Mouse (Mus musculus) urinary bladder, adult 2 months (tissue): ENCODE results near the gene Brsk1. TPM values are rescaled to one million over a fixed set of nuclear protein-coding genes. Genes with fewer than 3 reads are reported as not detected.

Experiments
- DNase-seq: peaks from one replicate; pipeline ENCODE4 v3.0.0; 2022; ENCODE audit warnings: low spot score
- polyA plus RNA-seq: library from polyadenylated mRNA; depleted of rRNA; stranded (reverse); fragments of >200 nt; gene quantifications from 2 replicates; pipeline ENCODE4 v1.2.3, GENCODE M21; 2012

The Brsk1 gene
- polyA plus RNA-seq, 1 experiment = 10.1 TPM

DNA sequence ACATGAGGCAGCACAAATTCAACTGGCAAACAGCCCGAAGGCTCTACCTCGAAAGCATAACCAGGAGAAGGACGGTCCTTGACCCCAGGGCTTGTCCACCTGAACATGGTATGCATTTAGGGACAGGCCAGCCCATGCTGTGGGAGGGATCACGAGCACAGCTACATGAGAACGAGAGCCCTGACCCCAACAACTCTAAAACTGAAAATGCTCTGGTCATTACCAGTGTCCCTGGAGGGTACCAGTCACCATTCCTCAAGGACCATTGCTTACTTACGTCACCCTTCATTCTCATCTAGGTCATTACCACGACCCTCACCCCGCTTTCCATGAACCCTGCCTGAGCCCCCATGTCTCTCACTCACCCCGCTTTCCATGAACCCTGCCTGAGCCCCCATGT, 21.2 kb upstream of the Brsk1 start:
- no peak for DNase-seq

DNA sequence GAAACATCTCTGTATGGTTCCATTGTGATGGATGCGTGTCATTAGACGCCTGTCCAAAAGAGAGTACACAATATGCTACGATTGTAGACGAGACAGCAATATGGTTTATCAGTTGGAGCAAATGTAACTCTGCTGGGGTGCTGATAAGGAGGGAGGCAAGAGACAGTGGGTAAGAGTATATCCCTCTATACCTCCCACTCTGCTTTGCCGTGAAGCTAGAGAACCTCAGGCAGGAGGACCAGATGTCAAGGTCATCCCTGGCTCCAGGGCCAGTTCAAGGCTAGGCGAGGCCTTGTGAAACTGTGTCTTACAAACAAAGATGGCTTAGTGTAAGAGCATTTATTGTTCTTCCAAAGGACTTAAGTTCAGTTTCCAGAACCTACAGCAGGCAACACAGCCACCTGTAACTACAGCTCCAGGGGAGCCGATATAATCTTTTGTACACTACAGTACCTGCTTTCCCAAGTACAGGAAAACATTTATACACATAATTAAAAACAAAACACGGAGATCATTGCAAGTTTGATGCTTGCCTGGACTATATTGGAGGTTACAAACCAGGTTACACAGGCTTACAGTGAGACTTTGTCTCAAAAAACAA, 19.6 kb upstream of the Brsk1 start:
- no peak for DNase-seq

DNA sequence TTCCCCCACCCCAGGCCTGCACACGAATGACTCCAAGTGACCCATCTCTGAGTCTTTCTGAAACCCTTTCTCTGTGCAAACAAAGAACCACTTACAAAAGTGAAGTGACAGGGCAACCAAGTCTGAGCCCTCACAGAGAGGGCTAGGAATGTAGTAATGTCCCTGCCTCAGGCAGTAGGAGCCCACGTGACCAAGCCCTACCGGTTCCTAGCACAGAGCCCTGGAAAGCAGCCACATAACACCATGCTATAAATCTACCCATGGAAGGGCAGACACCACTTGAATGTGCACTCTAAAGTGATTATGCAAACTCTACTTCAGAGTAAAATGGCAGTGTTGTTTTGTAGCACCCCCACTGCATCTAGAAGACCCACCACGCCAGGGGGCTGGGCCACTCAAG, 18.4 kb upstream of the Brsk1 start:
- DNase-seq = no peak

DNA sequence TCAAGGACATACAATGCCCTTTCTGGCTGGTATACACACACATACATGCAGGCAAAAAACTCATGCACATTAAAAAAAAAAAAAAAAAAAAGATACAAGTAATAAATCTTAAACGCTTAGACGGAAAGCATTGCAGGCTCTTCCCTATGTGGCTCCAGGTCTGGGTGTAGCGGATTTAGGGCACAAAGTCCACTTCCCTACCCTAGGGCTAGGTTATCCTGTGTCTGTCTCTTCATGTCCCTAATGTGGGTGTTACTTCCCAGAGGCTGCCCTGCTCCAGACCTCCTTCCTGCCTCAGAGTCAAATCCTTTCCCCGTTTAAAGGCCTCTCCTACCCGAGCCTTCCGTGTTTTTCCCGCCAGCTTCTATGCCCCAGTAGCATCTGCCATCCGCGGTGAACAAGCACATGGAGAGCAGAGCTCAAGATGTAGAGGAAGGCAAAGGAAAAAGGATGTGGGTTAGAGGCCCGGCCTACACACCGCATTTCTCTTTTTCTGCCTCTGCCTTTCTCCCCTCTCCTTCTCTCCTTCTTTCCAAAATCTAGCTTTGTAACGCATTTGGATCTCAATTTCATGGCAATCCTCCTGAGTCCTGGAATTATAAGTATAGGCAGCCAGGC, 16.2 kb upstream of the Brsk1 start:
- DNase-seq = no peak

DNA sequence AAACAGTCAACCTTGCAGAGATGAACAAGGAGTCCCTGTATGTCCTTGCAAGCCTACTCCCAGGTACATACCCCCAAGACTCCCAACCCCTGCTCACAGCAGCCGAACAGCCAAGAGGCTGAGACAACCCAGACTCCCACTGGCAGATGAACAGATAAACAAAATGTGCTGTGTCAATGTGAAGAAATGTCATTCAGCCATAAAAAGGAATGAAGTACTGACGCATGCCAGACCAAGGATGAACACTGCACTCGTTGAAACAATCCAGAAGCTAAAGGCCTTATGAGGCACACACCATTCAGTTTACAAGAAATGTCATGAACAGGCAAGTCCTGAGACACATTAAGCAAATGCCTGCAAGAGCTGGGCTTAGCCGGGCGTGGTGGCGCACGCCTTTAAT, 15.2 kb upstream of the Brsk1 start:
- no peak for DNase-seq

DNA sequence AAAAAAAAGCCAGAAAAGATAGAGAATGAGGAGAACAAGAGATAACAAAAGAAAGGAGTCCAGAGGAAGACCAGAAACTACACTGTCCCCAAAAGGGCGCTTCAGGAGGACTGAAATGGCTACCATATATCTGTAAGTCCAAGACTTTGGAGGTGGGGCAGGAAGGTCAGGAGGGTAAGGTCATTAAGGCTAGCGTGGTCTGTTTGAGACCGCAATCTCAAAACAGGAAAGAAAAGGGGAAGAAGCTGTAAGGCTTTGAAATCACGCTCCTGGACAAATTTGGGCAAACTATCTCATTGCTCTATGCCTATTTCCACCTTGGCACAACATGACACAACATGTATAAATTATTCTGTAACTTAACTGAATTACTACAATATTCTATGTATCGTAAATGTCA, 7.1 kb upstream of the Brsk1 start:
- no peak for DNase-seq

DNA sequence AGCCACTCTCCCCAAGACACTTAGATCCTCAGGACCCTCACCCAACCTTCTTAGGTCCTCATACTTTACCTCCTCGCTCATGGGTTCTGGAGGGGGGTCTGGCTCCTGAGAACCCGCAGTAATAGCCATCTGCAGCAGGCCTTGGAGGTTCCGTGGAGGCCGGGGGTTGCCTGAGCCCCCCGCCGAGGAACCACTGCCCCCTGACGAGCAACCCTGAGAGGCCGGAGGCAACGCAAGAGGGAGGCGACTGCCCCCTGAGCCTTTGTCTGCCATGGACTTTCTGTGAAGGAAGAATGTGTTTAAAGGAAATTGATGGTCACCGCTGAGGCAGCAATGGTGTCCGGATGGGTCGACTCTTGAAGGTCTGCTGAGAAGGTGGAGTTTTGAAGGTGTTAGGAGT, 6.2 kb upstream of the Brsk1 start:
- no peak for DNase-seq

DNA sequence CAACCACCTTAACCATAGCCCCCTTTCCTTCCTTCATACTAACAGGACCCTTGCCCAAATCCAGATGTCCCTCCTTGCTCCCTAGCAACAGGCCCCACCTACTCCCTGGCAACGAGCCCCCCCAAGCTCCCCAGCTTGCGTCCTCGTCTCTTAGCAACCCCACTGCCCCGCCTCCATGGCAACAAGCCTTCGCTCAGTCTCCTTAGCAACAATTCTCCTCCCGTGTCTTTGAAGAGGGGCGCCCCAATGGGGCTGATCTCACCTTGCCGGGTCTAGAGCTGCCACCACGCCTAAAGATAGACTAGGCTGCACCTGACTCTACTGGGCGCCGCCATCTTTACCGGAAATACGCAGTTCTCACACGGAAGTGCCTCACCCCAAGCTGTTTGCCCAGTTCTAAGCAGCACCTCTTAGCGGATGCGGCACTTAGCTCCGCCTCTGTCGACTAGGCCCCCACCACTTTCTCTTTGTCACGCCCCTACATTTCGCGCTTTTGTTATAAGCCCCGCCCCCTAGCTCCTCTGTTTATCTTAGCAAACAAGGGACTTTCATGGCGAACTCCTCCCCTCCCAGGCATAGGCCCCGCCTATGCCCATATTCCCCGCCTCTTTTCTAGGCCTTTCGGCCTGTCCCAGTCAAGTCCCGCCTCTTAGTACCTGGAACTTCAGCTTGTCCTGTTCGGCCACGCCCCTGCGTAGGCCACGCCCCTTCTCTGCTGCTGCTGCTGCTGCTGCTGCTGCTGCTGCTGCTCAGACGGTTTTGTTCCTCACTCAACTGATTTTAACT, 5.6 kb upstream of the Brsk1 start, which contains the start of gene Hspbp1:
Gene Hspbp1, minus strand, starts transcription at position 437 of the 786 bp plus-strand sequence.
- DNase-seq = peak; percentile 71

DNA sequence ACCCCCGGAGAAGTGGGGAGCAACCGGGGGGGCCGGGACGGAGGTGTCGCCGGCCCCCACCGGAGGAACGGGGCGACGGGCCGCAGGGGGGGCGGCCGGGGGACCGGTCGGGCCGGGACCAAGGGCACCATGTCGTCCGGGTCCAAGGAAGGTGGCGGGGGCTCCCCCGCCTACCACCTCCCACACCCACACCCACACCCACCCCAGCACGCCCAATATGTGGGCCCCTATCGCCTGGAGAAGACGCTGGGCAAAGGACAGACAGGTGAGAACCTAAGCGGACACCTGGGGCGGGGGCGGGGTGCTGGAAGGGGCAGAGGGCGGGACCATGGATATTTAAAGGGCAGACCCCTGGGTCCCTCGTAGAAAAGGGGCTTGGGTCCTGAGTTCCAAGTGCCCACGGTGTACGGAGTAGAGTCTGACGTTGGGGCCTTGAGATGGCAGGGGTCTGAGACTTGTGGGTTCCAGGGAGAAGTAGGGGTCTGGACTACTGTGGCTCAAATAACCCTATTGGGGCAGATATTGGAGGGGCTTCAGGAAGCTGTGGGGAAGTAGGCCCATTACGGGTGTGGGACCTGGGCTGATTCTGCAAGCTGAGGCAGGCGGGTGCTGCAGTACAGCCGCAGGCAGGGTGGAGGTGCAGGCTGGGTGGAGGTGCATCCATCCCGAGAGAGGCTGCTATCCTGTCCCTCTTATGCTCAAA, 698 bp downstream of the Brsk1 start:
- DNase-seq = no peak

DNA sequence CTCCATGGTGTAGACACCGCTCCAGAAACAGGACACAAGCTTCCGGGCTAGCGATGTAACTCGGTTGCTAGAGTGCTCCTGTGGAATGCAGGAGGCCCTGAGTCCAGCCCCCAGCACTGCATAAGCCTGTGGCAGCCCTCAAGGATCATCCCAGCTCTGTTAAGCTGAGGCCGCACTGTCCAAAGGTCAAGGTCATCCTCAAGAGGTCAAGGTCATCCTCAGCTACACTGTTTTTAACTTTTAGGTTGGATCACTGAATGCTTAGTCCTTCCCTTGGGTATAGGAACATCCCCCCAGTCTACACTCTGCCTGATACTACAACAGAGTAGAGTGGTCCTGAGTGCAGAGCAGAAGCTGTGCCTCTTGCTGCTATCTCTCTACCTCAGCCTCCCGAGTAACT, 2.6 kb downstream of the Brsk1 start:
- no peak for DNase-seq

DNA sequence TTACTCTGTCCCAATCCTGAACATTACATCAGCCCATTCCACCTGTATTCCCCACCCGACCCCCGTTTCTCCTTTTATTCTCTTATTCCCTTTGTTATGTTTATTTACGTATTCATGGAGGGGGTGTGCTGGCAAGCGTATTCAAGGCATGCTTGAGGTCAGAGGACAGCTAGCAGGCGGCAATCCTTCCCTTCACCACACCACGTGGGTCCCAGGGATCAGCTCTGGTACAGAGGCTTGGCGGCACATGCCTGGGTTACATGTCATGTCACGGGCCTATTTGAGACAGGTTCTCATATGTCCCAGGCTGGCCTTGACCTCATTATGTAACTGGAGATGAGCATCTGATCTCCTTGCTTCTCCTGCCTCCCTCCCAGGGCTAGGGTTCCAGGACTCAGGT, 11.9 kb downstream of the Brsk1 start:
- DNase-seq = no peak

DNA sequence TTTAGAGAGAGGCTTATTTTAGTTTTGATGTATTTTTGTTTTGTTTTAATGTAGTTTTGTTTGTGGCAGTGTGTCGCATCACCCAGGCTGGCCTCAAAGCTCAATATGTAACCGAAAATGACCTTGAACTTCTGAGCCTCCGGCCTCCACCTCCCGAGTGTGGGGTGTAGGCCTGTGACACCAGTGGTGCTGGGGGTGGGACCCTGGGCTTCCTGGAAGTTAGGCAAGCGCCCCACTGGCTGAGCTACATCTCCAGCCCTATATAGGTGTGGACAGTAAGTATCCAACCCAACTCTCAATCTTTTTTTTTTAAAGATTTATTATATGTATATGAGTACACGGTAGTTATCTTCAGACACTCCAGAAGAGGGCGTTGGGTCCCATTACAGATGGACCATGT, 12.8 kb downstream of the Brsk1 start:
- no peak for DNase-seq

DNA sequence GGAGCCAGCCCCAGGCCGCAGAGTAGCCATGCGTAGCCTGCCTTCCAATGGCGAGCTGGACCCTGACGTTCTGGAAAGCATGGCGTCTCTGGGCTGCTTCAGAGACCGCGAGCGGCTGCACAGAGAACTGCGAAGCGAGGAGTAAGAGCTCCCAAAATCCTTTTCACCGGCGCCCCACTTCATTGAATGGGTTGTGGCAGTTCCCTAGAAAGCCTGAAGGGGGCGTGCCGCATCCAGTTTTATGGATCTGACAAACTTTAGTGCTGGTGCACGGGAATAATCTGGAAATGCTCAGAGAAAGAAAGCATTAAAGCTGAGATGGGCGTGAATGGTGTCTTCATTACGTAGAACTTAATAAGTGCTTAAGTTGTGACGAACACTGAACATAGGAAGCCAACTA, 14.7 kb downstream of the Brsk1 start:
- no peak for DNase-seq

DNA sequence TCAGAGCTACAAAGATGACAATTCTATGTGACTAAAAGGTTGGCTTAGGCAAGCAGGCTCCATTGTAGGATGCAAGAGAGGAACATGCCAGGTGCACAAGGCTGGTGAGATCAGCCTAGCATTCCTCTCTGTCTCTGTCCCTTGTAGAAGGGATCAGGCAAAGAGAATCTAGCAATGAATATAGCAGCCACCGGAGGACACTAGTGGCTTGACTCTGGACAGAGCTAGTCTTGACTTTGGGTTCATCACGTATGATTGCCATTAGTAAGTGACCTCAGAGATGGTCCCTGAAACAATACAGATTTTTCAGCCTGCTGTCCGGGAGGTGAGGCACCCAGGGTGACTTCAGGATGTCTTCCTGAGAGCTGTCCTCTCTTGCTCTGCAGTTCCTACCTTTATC, 22.2 kb downstream of the Brsk1 start:
- no peak for DNase-seq

DNA sequence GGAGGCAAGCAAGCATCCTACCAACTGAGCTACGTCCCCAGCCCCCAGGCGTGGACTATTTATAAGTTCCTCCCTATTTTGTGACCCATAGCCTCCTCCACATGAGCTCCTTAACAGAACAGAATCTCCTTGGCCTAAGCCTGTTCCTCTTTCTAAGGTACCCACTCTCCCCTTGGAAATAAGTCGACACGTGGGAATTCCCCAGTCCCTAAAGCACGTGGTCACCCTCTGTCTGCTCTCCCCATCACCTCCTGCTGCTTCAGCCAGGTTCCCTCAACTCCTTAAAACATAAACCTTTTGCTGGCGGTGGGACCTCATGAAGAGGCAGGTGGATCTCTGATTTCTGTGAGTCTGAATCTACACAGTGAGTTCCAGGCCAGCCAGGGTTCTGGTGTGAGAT, 26.6 kb downstream of the Brsk1 start:
- DNase-seq = no peak

DNA sequence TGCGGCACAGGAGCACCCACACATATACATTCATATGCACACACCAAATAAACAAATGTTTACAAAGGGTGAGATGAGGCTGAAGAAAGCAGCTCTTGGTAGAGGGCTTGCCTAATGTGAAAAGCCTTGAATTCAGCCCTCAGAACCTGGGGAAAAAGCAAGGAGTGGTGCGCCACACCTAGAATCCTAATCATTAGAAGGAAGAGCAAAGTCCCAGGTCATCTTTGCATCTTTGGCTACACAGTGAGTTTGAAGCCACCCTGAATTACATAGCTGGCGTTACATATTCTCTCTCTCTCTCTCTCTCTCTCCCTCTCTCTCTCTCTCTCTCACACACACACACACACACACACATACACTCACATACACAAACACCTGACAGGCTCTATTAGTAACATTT, 28.9 kb downstream of the Brsk1 start:
- DNase-seq = no peak

DNA sequence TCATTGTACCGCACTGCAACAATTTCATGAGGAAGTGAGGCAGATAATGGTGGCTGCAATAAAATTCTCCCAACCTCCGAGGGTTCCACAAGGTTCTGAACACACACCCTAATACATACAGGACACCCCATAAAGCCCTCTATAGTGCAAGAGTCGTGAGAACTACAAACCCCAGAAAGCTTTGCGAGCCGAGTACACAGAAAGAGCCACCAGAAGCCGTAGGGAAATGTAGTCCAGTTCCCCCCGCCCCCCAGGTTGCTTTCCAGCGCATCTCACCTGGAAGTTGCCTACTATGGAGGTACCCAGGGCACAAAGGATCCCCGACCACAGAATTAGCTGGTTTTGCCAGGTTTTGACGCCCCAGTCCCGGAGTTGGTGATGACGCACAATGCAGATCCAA, 33.1 kb downstream of the Brsk1 start:
- no peak for DNase-seq

DNA sequence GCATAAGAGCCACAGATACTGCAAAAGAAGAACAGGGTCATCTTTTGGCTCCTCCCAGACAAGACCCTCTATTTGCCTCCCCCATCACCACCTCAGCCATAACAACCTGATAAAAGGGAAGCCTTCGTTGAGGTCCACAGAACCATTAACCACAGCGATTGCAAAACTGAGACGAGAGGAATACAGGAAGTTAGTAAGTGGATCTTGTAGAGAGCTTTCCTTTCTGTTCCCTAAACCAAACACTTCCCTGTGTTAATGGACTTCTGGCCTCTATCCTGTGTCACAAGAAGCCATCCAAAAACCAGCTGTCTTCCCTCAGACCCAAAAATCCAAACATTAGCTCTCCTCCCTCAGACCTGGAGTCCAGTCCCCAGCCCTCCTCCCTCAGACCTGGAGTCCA, 34.0 kb downstream of the Brsk1 start:
- no peak for DNase-seq

DNA sequence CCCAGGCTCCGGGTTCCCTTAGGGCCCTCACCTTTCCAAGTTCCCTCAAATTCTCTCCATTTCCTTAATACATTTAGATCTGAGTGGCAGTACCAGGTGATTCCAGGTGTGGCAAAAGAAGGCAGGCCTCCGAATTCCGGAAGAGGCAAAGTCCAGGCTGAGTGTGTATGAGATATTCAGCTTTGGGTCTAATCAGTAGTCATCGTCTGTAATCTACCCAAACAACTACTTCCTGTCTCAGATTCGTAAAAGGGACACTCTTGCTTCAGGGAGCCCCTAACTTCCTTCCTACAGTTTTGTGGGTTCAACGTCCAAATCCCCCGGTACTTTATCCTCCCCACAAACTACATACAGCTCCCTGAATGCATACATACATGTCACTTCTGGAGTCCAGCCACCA, 34.8 kb downstream of the Brsk1 start, which contains the start of gene Tmem150b:
Gene Tmem150b, minus strand, starts transcription at position 81 of the 400 bp plus-strand sequence.
- DNase-seq = no peak

DNA sequence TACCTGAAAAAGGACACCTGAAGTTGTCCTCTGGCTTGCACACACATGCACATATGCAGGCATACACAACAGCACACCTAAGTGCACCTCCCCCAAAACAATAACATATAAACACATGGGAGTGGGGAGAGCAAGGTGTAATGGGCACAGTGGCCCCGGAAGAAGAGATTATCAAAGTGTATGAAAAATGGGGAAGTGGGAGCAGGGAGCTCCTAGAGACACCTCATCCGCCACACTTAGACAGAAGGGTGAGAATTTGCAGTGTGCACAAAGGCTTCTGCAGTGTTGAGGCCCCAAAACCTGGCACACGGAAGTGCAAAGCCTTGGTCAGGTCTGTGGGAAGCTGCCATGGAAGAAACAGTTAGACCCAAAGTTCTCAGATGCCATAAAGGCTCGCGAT, 40.7 kb downstream of the Brsk1 start:
- DNase-seq = no peak

DNA sequence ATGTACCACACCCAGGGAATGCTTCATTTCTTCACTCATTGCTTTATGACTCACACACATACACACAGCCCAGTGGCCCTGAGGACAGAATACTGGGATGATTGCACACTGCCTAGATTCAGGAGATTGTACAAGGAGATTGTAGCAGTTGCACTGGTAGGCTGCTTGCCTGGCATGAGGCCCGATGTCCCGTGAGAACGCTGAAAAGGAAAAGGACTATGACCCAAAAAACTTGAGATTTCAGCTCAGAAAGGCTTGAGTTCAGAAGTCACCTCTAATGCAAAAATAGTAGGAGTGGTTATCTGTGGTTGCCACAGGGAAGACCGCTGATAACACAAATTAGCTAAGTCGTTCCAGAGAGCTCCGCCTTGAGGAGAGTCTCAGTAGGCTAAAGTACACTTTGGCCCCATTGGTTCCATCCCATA, 42.6 kb downstream of the Brsk1 start:
- DNase-seq = no peak

DNA sequence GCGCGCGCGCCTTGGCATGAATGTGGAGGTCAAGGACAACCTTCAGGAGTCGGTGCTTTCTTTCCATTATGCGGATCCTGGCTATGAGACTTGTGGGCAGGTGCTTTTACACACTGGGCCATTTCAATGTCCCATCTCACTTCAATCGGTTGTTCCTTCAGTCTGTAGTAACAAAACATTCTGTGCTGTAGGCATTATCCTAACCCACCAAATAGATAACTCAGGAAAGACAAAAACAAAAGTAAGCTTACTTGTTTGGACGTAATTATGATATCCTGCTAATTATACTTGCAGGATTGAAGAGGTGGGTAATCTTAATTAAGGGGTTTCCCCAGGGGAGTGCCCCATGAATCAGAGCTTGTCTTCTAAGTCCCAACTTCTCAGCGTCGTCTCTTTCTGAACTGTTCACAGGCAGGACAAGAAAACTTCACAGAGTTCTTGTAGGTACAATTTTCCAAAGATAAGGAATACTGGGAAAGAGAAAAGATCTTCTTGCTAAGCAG, 48.7 kb downstream of the Brsk1 start:
- DNase-seq = no peak
